Mouse (Mus musculus) stomach, embryonic 14.5 days (tissue): ENCODE measurements around the gene Ccdc13. TPM values are rescaled to one million over a fixed set of nuclear protein-coding genes. Genes with fewer than 3 reads are reported as not detected.

Experiments
- ATAC-seq: fragments of 200-750 bp; cut with Nextera tagmentation; 2 replicates; pipeline ENCODE4 v1.8.0; 2017; ENCODE audit warnings: low read depth, moderate TSS enrichment; ENCODE audit not compliant: insufficient number of reproducible peaks, insufficient read depth, low FRiP score
- H3K27ac ChIP-seq: fragments of 300-500 bp; sonication (generic); 2 replicates; pipeline ENCODE4 v1.5.1; 2014; ENCODE audit warnings: mild to moderate bottlenecking, low read length, moderate library complexity, mixed read lengths
- H3K27me3 ChIP-seq: fragments of 300-500 bp; sonication (generic); 2 replicates; pipeline ENCODE4 v1.6.1; 2014; ENCODE audit warnings: low read length, control low read depth, mixed read lengths; ENCODE audit not compliant: control insufficient read depth, insufficient read depth
- H3K36me3 ChIP-seq: fragments of 300-500 bp; sonication (generic); 2 replicates; pipeline ENCODE4 v1.6.1; 2014; ENCODE audit warnings: mild to moderate bottlenecking, control low read depth, low read length, moderate library complexity, mixed read lengths; ENCODE audit not compliant: control insufficient read depth, insufficient read depth
- H3K4me1 ChIP-seq: fragments of 300-500 bp; sonication (generic); 2 replicates; pipeline ENCODE4 v1.6.1; 2014; ENCODE audit warnings: low read length, control low read depth, mixed read lengths; ENCODE audit not compliant: control insufficient read depth, insufficient read depth
- H3K4me2 ChIP-seq: fragments of 300-500 bp; sonication (generic); replicated peaks from 2 replicates; pipeline ENCODE4 v1.6.1; 2014; ENCODE audit warnings: low read depth, low read length, control low read depth
- H3K4me3 ChIP-seq: fragments of 300-500 bp; sonication (generic); 2 replicates; pipeline ENCODE4 v1.5.1; 2014; ENCODE audit warnings: low read depth, low read length, control low read depth
- H3K9ac ChIP-seq: fragments of 300-500 bp; sonication (generic); replicated peaks from 2 replicates; pipeline ENCODE4 v1.6.1; 2014; ENCODE audit warnings: low read depth, mild to moderate bottlenecking, control low read depth, low read length, moderate library complexity, mixed read lengths
- H3K9me3 ChIP-seq: fragments of 300-500 bp; sonication (generic); 2 replicates; pipeline ENCODE4 v1.6.1; 2016; ENCODE audit warnings: low read depth, low read length, control low read depth; ENCODE audit not compliant: control insufficient read depth
- WGBS: fragments of 180-500 bp; shearing (Covaris S2); extraction: QIAGEN DNeasy Blood & Tissue Kit; methylation state at CpG from one replicate; pipeline ENCODE4 v1.1.7; 2014; 5-methylcytosine and 5-hydroxymethylcytosine counted together
- polyA plus RNA-seq: library from polyadenylated mRNA; unstranded; fragments of >200 nt; fragmentation: Nextera tagmentation; extraction: Ambion mirVana; gene quantifications from 2 replicates; pipeline ENCODE4 v1.2.1, GENCODE M21; 2014

The Ccdc13 gene
- polyA plus RNA-seq, 1 experiment from 2014 or later = 1.4 TPM

DNA sequence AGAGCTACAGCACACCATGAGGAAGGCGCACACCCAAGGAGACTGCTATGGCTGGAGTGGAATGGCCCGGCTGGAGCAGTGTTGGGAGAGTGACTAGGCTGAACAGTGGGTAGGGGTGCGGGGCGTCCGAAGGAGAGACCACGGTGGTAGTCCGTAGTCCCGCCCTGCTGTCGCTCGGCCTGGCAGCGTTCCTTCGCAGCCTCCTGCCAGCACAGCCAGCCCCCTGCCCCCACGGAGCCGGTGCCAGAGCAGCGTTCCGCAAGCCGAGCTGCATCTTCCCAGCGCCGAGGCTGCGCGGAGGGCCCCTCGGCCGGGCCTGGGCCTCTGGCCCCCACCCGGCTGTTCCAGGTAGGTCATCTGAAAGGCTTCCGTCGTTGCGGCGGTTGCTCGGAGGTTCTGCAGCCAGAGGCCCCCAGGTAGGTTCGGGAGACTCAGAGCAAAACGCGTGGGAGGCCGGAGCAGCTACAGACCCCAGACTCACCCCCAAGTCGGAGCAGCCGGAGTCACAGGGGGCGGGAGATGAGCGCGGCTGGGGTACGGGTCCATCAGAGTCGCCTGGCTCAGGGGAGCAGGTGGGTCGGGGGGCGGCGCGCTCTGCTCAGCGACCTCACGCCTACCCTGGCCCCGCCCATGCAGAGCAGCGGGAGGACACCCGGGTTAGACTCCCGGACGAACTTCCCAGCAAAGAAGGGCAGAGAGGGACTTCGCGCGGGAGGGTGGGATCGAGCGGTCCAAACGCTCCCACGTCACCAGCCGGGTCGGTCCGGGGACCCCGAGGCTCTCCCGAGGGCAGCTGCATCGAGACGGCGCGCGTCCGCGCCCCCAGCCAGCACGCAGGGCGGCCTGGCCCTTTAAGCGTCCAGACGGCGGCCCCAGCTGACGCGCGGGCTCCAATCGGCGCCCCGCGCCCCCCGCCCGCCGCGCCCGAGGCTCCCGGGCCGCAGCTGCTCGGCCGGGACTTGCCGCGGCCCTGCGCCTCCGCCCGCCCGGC lies 79.9 kb downstream of the Ccdc13 start, which contains the start of gene Zfp651:
TSS of gene Zfp651 (plus strand) at position 240 of the 991 bp plus-strand sequence.
- ATAC-seq = peak; percentile 79
- H3K27me3 ChIP-seq = no peaks in the 10 kb centered on the region
- peak within 1 kb of the TSS; percentile 87 for H3K9ac ChIP-seq
- H3K36me3 ChIP-seq = peaks cover 33% of the 10 kb centered on the region
- H3K4me1 ChIP-seq = peaks cover 31% of the 10 kb centered on the region
- WGBS = under 1% methylated on average over 87 of the region's 97 CpGs
- H3K4me3 ChIP-seq = peak within 1 kb of the TSS; percentile 87
- peak within 1 kb of the TSS; percentile 92 for H3K27ac ChIP-seq
- H3K4me2 ChIP-seq = peak within 1 kb of the TSS; percentile 91
- H3K9me3 ChIP-seq = no peaks in the 10 kb centered on the region

DNA sequence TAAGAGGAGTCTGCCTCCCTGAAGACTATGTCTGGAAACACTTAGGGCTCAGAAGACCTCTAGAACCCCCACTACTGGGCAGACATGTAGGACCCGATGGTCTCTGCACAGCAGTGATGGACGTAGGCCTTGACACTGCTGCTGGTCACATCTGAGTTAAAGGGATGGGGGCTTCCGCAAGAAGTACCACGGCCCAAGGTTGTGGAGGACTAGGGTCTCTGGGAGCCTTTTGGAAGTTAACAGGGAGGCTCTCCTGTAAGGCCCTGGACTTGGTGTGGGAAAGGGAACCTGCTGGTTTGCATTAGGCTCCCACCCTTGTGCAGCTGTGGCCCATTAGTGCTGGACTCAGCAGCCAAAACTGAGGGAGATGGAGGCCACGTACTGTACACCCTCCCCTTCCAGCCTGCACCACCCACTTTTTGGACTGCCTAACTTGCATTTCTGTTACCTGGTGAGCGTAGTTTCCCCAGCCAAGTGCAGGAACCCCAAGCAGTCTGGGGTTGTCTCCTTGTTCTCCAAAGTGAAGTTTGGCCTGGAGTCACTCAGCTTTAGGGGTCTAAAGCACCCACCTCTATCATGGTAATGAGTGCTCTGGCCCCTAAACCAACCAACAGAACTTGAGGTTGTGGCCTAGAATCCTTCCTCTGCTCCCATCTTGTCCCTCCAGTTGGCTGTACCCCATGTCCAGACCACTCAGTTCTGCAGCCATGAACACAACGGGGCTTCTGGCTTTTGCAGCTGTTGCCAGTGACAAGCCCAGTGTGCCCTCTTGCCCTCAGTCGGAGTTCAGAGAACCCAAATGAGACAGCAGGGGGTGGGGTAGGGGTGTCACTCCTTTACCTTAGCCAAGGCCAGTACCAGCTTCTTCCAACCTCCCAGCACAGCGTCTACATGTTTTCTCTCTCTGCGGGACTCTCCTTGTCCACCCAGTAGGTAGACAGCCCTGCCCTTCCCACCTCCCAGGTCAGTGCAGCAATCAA lies 81.1 kb downstream of the Ccdc13 start:
- 46% methylated on average over 10 of the region's 10 CpGs for WGBS

DNA sequence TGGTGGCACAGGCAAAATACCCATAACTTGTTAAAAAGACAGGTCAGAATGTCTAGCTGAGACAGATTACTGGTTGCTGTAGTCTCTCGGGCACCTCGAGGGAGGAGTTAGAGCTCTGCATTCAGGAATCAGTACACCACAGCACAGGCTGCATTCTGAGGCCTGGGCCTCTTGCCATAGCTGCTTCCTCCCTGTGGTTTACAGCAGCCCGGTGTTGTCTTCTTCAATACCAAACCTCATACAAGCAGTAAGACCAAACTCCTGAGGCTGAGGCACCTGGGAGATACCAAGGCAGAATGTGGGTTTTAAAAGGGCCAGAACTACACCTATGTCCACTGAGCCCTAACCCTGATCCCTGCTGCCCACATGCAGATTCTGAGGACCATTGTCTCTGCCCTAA lies 81.8 kb downstream of the Ccdc13 start:
- no peak overlapping the region for H3K9ac ChIP-seq
- H3K9me3 ChIP-seq = no peaks in the 10 kb centered on the region
- peaks cover 31% of the 10 kb centered on the region for H3K4me1 ChIP-seq
- no peak overlapping the region for H3K4me3 ChIP-seq
- 60% methylated on average over 3 of the region's 3 CpGs for WGBS
- no peak overlapping the region for H3K27ac ChIP-seq
- H3K36me3 ChIP-seq = peaks cover 34% of the 10 kb centered on the region
- no peaks in the 10 kb centered on the region for H3K27me3 ChIP-seq
- ATAC-seq = no peak
- H3K4me2 ChIP-seq = no peak overlapping the region

More for the DNA sequence above, 81.1 kb downstream of the Ccdc13 start:
- peaks cover 34% of the 10 kb centered on the region for H3K36me3 ChIP-seq
- no peaks in the 10 kb centered on the region for H3K9me3 ChIP-seq
- 0 out of 2 replicates have a peak overlapping the region, but pooled peaks have one; percentile 33 for H3K27ac ChIP-seq
- peak overlapping the region; percentile 87 for H3K4me3 ChIP-seq
- peaks cover 31% of the 10 kb centered on the region for H3K4me1 ChIP-seq
- no peak for ATAC-seq
- H3K9ac ChIP-seq = no peak overlapping the region
- H3K4me2 ChIP-seq = peak overlapping the region; percentile 91
- H3K27me3 ChIP-seq = no peaks in the 10 kb centered on the region

DNA sequence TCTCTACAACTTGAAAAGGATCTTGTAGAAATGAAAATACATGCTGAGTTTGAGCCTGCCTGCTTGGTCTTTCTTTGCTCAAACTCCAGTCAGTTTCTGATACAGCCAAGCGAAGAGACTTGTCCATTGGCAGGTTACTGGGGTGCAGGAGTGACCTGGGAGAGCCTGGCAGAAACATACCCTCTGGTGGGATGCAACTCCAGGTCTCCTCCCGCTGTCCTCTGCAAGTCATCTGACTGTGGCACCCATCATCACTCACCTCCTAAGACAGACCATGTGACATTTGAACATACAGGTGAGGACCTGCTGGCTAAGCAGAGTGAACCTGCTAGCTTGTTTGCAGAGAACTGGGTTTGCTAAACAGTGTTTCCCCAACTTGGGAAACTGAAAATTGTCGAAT lies 82.5 kb downstream of the Ccdc13 start:
- Histone ChIP-seq H3K4me1 (peaks cover 30% of the 10 kb centered on the region), H3K9ac (no peak overlapping the region), H3K27ac (no peak overlapping the region), H3K4me2 (no peak overlapping the region), H3K27me3 (no peaks in the 10 kb centered on the region), H3K36me3 (peaks cover 41% of the 10 kb centered on the region), H3K4me3 (no peak overlapping the region), H3K9me3 (no peaks in the 10 kb centered on the region)
- WGBS = 84% methylated on average over 3 of the region's 3 CpGs
- no peak for ATAC-seq

DNA sequence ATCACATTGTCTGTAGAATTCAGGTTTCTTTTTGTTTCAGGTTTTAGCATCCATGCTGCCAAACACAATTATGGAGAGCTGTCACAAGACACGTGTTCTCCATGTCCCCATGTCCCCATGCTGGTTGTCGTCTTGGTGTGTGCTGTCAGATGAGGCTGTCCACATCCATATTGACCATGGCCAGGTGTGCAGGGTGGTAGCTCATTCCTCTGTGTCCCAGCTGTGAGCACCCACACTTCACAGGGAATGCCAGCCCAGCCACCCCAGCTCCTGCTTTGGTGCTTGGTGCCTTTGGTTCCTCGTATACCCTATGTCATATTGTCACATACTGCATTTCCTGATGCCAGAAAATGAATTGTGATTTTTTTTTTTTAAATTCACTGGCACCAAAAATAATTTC lies 84.6 kb downstream of the Ccdc13 start:
- no peak for ATAC-seq
- H3K36me3 ChIP-seq = peaks cover 61% of the 10 kb centered on the region
- WGBS = 92% methylated on average over 3 of the region's 3 CpGs
- no peak overlapping the region for H3K9ac ChIP-seq
- H3K27ac ChIP-seq = no peak overlapping the region
- H3K4me3 ChIP-seq = no peak overlapping the region
- no peaks in the 10 kb centered on the region for H3K27me3 ChIP-seq
- no peak overlapping the region for H3K4me2 ChIP-seq
- peaks cover 15% of the 10 kb centered on the region; the same call in 1 of the 2 replicates for H3K4me1 ChIP-seq
- no peaks in the 10 kb centered on the region for H3K9me3 ChIP-seq

DNA sequence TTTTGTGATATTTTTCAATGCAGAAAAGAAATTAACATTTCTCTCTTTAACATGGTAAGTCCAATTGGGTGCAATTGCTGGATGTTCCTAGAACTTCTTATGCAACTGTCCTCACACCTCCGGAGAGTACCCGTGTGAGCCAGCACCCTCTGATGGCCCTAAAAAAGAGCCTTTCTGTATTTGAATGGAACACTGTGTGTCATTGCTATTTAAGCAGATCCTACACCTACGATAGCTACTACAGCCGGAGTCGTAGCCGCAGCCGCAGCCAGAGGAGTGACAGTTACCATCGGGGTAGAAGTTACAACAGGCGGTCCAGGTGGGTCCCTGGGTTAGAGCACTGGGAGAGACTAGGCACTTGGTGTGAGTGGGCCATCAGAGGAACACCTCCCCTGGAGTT lies 86.5 kb downstream of the Ccdc13 start:
- H3K9me3 ChIP-seq = no peaks in the 10 kb centered on the region
- H3K9ac ChIP-seq = no peak overlapping the region
- no peaks in the 10 kb centered on the region for H3K27me3 ChIP-seq
- 95% methylated on average over 9 of the region's 9 CpGs for WGBS
- peaks cover 2% of the 10 kb centered on the region; the same call in 1 of the 2 replicates for H3K4me1 ChIP-seq
- H3K4me3 ChIP-seq = no peak overlapping the region
- ATAC-seq = no peak
- no peak overlapping the region for H3K27ac ChIP-seq
- no peak overlapping the region for H3K4me2 ChIP-seq
- peaks cover 79% of the 10 kb centered on the region for H3K36me3 ChIP-seq
